Mouse (Mus musculus) stomach, postnatal 0 days (tissue): ENCODE results near the gene Syce2. TPM values are rescaled to one million over a fixed set of nuclear protein-coding genes. Genes with fewer than 3 reads are reported as not detected.

ENCODE experiments used
- ATAC-seq: fragments of 200-750 bp; cut with Nextera tagmentation; 2 replicates; pipeline ENCODE4 v1.8.0; 2017; ENCODE audit not compliant: low FRiP score, low TSS enrichment
- DNase-seq: peaks from one replicate; pipeline ENCODE4 v3.0.0-alpha.2; 2016; ENCODE audit warnings: low spot score
- H3K27ac ChIP-seq: fragments of 300-500 bp; sonication (generic); replicated peaks from 2 replicates; pipeline ENCODE4 v1.5.1; 2014; ENCODE audit warnings: mild to moderate bottlenecking, control low read depth
- H3K27me3 ChIP-seq: fragments of 300-500 bp; sonication (generic); 2 replicates; pipeline ENCODE4 v1.6.1; 2014; ENCODE audit warnings: low read length; ENCODE audit not compliant: control insufficient read depth, insufficient read depth
- H3K36me3 ChIP-seq: fragments of 300-500 bp; sonication (generic); 2 replicates; pipeline ENCODE4 v1.6.1; 2014; ENCODE audit warnings: low read length, mixed read lengths; ENCODE audit not compliant: control insufficient read depth, insufficient read depth
- H3K4me1 ChIP-seq: fragments of 300-500 bp; sonication (generic); replicated peaks from 2 replicates; pipeline ENCODE4 v1.6.1; 2014; ENCODE audit warnings: antibody characterized with exemption; ENCODE audit not compliant: control insufficient read depth, insufficient read depth
- H3K4me2 ChIP-seq: fragments of 300-500 bp; sonication (generic); replicated peaks from 2 replicates; pipeline ENCODE4 v1.6.1; 2014; ENCODE audit warnings: low read depth, mild to moderate bottlenecking, control low read depth, moderate library complexity
- H3K4me3 ChIP-seq: fragments of 300-500 bp; sonication (generic); 2 replicates; pipeline ENCODE4 v1.5.1; 2014; ENCODE audit warnings: low read depth, low read length, control low read depth
- H3K9ac ChIP-seq: fragments of 300-500 bp; sonication (generic); 2 replicates; pipeline ENCODE4 v1.6.1; 2014; ENCODE audit warnings: mild to moderate bottlenecking, low read length, control low read depth, mixed read lengths
- H3K9me3 ChIP-seq: fragments of 300-500 bp; sonication (generic); 2 replicates; pipeline ENCODE4 v1.6.1; 2016; ENCODE audit warnings: low read length; ENCODE audit not compliant: control insufficient read depth
- CTCF ChIP-seq: IDR thresholded peaks from 2 replicates; pipeline ENCODE4 v1.5.1; 2016; ENCODE audit warnings: antibody characterized with exemption, low read depth, mild to moderate bottlenecking, moderate library complexity
- EP300 ChIP-seq: optimal IDR thresholded peaks from 2 replicates; pipeline ENCODE3; 2016; ENCODE audit warnings: antibody characterized with exemption
- WGBS: fragments of 180-500 bp; shearing (Covaris S2); extraction: QIAGEN DNeasy Blood & Tissue Kit; methylation state at CpG from one replicate; pipeline ENCODE4 v1.1.7; 2014; 5-methylcytosine and 5-hydroxymethylcytosine counted together
- polyA plus RNA-seq: library from polyadenylated mRNA; unstranded; fragments of >200 nt; fragmentation: Nextera tagmentation; extraction: Ambion mirVana; gene quantifications from 2 replicates; pipeline ENCODE4 v1.2.1, GENCODE M21; 2015

Gene Syce2
- polyA plus RNA-seq, 1 experiment from 2014 or later, result 27.3 TPM

DNA sequence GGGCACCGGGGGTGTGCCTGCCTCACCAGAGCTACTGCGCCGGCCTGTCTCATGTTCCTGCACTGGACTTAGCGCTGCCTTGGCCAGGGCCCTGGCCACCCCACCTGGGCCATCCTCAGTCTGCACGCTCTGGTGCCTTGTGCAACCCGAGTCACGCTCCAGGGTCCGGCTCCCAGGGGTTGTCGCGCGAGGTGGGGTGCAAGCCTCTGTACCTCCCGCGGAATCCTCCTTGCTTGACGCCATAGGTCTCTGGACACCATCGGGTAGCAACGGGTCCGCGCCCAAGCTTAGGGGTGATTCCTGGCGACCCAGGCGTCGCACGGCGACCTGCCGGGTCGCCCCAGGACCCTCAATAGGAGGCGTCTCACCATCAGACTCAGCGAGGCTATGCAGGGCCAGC is 40.5 kb downstream of the Syce2 start:
- ATAC-seq, result no peak; the same call in 1 of the 2 replicates
- Histone ChIP-seq H3K4me3 (peak overlapping the region; percentile 40; the same call in 1 of the 2 replicates), H3K9ac (no peak overlapping the region), H3K9me3 (no peaks in the 10 kb centered on the region), H3K4me1 (0 out of 2 replicates have a peak, but pooled peaks cover 3% of the 10 kb centered on the region), H3K36me3 (no peaks in the 10 kb centered on the region), H3K4me2 (peak overlapping the region; percentile 65), H3K27ac (no peak overlapping the region), H3K27me3 (no peaks in the 10 kb centered on the region)
- DNase-seq, result no peak
- WGBS, result 25% methylated on average over 27 of the region's 27 CpGs
- no peak for TF ChIP-seq CTCF
- TF ChIP-seq EP300, result no peak

DNA sequence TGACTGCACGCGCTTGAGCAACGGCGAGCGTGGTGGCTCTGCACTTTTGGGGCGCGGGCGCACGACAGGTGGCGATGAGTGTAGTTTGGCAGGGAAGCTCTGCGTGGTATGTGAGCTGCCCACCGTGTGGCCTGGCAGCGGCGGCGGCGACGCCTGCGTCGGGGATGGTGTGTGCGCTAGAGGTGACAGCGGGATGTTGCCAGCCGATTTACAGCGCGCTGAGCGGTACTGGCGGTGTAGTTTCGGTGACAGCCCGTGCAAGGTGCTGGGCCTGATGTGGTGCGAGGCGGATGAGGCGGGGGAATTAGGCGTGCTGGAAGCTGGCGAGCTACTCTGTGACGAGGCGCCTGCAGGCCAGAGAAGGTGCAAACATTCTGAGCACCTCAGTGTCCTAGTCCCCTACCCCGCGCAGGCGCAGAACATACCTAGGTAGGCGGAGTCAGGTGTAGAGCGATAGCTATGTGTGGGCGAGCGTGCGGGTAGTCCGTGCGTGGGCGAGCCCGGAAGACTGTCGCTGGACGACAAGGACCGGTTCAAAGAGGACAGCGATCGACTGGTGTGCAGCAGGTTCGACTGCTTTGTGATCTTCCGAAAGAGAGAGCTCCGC is 41.1 kb downstream of the Syce2 start:
- Histone ChIP-seq H3K4me1 (0 out of 2 replicates have a peak, but pooled peaks cover 3% of the 10 kb centered on the region), H3K27me3 (no peaks in the 10 kb centered on the region), H3K4me2 (peak overlapping the region; percentile 65), H3K9me3 (no peaks in the 10 kb centered on the region), H3K36me3 (no peaks in the 10 kb centered on the region), H3K27ac (no peak overlapping the region), H3K9ac (peak overlapping the region; percentile 51), H3K4me3 (peak overlapping the region; percentile 40)
- peak; percentile 63 for ATAC-seq
- TF ChIP-seq EP300 (no peak), CTCF (no peak; the same call in 1 of the 2 replicates)
- peak; percentile 83 for DNase-seq
- WGBS, result 1% methylated on average over 55 of the region's 55 CpGs

DNA sequence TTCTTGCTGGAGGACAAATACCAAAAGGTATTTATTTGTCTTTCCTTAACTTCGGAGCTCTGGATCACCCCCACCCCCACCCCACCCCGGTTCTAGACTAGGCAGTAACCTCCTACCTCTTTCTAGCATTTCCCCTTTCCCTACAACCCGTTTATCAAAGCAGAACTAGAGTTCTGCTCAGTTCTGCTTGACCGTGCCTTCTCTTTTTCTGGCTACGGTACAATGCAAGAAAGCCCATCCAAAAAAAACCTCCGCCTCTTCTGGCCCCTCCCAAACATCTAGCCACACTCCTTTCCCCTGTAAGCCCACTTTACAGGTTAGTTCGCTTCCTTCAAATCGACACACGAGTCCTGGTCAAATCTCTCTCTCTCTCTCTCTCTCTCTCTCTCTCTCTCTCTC is 41.6 kb downstream of the Syce2 start:
- H3K9ac ChIP-seq, result peak overlapping the region; percentile 51
- no peaks in the 10 kb centered on the region for H3K36me3 ChIP-seq
- peak overlapping the region; percentile 40 for H3K4me3 ChIP-seq
- 0 out of 2 replicates have a peak, but pooled peaks cover 3% of the 10 kb centered on the region for H3K4me1 ChIP-seq
- TF ChIP-seq CTCF, result no peak
- TF ChIP-seq EP300, result no peak
- DNase-seq (no peak), ATAC-seq (no peak)
- no peaks in the 10 kb centered on the region for H3K9me3 ChIP-seq
- 10% methylated on average over 9 of the region's 9 CpGs for WGBS
- H3K4me2 ChIP-seq, result peak overlapping the region; percentile 65
- no peaks in the 10 kb centered on the region for H3K27me3 ChIP-seq
- H3K27ac ChIP-seq, result no peak overlapping the region

DNA sequence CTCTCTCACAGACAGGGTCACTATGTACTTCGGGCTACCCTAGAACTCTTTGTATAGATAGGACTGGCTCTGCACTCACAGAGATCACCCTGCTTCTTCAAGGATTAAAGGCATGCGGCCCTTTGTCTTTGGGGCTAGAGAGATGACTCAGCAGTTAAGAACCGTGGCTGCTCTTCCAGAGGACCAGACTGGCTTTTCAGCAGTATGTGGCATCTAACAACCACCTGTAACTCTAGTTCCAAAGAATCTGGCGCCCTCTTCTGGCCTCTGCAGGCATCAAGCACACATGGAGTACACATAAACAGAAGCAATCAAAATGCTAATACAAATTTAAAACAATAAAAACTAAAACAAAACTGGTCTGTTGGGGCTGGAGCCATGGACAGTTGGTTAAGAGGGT is 42.0 kb downstream of the Syce2 start:
- Histone ChIP-seq H3K9me3 (no peaks in the 10 kb centered on the region), H3K27ac (no peak overlapping the region), H3K4me1 (0 out of 2 replicates have a peak, but pooled peaks cover 3% of the 10 kb centered on the region), H3K4me3 (no peak overlapping the region), H3K4me2 (peak overlapping the region; percentile 65; the same call in 1 of the 2 replicates), H3K9ac (no peak overlapping the region), H3K27me3 (no peaks in the 10 kb centered on the region), H3K36me3 (no peaks in the 10 kb centered on the region)
- ATAC-seq, result 0 out of 2 replicates have a peak, but pooled peaks have one; percentile 6
- no peak for TF ChIP-seq EP300
- TF ChIP-seq CTCF, result peak; percentile 63
- DNase-seq, result peak; percentile 68
- WGBS, result 27% methylated on average over 4 of the region's 4 CpGs

DNA sequence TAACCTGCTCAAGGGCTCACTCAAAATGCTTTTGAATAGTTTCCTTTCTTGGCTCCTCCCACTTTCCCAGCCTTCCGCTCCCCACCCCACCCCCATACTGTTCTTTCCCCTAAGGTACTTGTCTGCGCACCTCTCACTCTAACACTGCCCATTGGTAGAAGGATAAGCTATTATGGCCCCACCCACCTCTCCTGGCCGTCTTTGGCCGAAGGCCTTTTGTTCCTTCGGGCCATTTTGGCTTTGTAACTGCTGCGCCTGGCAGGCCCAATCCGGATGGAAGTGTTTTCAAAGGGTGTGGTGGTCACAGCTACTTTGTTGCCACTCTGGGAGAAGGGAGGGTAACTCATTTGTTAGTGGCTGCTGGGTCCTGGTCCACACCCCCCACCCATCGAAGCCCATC is 43.4 kb downstream of the Syce2 start:
- 0 out of 2 replicates have a peak, but pooled peaks cover 3% of the 10 kb centered on the region for H3K4me1 ChIP-seq
- H3K9me3 ChIP-seq, result no peaks in the 10 kb centered on the region
- DNase-seq (no peak), ATAC-seq (0 out of 2 replicates have a peak, but pooled peaks have one; percentile 30)
- H3K9ac ChIP-seq, result no peak overlapping the region
- TF ChIP-seq EP300, result no peak
- TF ChIP-seq CTCF, result no peak
- no peak overlapping the region for H3K4me3 ChIP-seq
- H3K36me3 ChIP-seq, result no peaks in the 10 kb centered on the region
- H3K4me2 ChIP-seq, result no peak overlapping the region
- H3K27ac ChIP-seq, result no peak overlapping the region
- H3K27me3 ChIP-seq, result no peaks in the 10 kb centered on the region
- WGBS, result 68% methylated on average over 8 of the region's 8 CpGs

DNA sequence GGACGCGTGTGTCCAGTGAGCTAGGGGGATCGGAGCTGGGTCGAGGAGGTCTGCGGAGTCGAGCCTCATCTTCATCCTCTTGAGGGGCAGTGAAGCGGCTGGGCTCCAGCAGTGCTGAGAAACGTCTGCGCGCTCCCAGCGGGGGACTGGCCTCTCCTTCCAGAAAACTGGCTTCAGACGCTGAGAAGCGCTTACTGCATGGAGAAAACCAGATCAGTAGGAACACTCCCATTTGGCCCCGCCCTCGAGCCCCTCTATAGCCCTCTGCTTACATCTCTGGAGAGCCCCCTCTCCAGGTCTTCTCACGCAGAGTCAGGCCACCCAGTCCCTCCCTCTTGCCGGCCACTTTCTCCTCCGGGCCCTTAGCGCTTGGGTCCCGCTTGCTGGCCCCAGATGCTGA is 45.9 kb downstream of the Syce2 start:
- no peak overlapping the region for H3K9ac ChIP-seq
- H3K4me3 ChIP-seq, result no peak overlapping the region
- H3K9me3 ChIP-seq, result no peaks in the 10 kb centered on the region
- H3K36me3 ChIP-seq, result no peaks in the 10 kb centered on the region
- DNase-seq, result no peak
- TF ChIP-seq EP300 (no peak), CTCF (no peak)
- no peak overlapping the region for H3K4me2 ChIP-seq
- no peaks in the 10 kb centered on the region for H3K4me1 ChIP-seq
- no peaks in the 10 kb centered on the region for H3K27me3 ChIP-seq
- no peak overlapping the region for H3K27ac ChIP-seq
- 48% methylated on average over 20 of the region's 20 CpGs for WGBS
- no peak for ATAC-seq
